Mouse (Mus musculus): ENCODE measurements around the gene Camsap1.

Camsap1 gene

DNA sequence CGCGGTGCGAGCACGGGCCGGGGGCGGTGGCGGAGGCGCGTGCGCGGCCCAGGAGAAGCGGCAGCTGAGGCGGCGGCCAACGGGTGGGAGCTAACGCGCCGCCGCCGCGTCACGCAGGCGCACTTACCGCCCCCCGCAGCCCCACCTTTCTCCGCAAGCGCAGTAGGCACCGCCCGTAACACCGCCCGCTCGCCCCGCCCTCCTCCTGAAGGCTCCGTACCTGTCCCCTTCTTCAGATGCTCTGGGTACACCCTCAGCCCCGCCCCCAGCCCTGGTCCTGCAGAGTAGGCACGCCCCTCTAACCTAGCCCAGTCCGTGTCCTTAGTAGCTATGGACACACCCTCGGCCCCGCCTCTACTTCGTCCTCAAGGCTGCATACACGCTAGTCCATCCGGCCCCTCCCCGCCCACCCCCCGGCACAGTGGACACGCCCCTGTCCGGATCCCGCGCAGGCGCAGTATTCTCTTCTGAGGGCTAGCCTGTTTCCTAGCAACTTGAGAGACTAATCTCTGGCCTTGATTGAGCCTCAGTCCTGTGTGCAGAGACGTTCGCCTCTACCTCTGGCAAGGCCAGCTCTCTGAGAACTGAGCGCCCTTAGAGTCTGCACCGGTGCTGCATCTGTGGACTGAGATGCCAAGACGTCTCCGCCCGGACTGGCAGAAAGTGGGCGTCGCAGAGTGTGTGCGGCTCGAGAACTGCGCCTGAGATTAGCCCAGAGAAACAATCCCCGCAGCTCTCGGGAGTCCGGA lies at the start of gene Camsap1:
Gene Camsap1 (minus strand): TSS at position 124 of the 749 bp plus-strand sequence.
- in situ Hi-C loops (cut with MboI; ENCODE audit: low sequenced_read_pairs): no loop called here

DNA sequence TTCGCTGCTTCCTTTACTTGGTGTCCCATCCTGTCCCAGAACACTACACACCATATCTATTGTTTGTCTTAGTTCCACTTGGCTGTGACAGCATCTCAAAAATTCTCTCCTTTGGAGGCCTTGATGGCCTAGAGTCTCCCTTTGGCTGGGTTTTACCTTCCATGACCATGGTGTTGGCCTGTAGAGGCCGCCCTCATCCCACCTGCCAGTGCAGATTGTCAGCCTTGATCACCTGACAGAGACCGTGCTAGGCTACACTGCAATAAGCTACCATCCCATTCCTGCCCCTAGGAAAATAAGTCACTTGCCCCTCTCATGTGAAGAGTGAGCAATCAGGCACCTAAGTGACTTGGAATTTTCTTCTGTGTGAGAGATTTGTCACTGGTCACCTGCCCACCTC lies 47.2 kb upstream of the Camsap1 start:
- in situ Hi-C loops (cut with MboI; ENCODE audit: low sequenced_read_pairs): no loop called here

DNA sequence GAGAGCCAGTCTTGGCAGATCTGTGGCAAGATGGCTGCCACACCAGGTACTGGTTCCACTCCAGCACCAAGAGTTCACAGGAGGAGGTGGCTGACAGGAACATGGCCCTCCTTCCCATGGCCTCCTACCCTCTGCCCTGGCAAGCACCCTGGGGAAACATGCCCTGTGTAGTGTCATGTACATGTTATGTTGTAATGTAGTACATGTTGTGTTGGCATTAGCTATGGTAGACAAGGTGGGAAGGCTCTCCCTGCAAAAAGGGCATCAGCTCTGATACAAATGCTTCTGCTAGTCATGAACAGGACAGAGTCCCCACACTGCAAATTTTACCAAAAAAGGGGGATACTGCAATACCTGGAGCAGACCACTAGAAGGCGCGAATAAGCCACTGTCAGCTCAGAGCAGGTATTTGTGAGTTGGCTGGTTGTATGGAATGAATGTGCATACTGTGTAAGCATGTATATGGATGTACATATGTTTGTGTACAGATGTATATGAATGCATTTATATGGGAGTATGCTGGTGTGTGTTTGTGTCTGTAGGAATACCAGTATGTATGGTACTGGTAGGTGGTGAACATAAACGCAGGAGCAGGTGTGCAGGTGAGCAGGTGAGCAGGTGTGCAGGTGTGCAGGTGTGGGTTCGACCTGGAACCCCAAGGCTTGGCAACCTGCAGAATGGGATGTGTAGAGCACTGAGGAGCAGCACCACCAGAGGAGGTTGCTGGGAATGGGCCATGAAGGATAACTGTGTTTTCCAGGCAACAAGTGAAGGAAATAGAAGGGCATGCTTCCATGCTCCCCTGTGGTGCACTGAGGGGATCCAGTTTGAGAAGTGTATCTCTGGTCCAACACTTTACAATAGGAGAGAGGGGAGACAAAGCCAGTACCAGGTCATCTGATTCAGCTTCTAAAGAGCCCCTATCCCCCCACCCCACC lies 41.3 kb upstream of the Camsap1 start:
- in situ Hi-C loops (cut with MboI; ENCODE audit: low sequenced_read_pairs): no loop called here

DNA sequence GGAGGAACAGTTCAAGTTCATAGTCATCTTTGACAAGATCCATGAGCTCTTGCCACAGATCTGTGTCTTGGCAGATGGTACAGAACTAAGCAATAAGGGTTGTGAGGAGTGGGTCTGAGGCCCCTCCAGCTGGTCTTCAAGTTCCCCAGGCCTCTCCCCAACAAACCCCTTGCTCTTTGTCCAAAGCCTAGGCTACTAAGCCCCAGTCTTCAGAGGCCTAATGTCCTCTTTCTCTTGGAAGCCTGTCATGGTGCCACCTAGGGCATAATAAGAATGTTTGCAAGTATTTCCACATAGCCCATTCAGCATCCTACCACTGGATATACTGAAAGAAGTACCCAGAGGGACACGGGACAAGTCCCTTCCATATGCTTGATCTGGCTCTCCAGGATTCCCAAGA lies 39.5 kb upstream of the Camsap1 start:
- in situ Hi-C loops (cut with MboI; ENCODE audit: low sequenced_read_pairs): no loop called here

DNA sequence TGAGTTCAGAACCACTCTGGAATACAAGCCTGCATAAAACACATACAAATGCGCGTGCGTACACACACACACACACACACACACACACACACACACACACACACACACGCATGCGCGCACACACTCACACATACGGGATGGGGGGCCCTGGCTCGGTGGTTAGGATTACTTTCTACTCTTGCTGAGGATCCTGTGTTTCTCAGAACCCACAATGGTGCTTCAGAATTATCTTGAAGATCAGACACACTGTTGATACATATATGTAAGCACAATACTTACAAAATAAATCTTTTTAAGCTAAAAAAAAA lies 39.1 kb upstream of the Camsap1 start:
- in situ Hi-C loops (cut with MboI; ENCODE audit: low sequenced_read_pairs): no loop called here

DNA sequence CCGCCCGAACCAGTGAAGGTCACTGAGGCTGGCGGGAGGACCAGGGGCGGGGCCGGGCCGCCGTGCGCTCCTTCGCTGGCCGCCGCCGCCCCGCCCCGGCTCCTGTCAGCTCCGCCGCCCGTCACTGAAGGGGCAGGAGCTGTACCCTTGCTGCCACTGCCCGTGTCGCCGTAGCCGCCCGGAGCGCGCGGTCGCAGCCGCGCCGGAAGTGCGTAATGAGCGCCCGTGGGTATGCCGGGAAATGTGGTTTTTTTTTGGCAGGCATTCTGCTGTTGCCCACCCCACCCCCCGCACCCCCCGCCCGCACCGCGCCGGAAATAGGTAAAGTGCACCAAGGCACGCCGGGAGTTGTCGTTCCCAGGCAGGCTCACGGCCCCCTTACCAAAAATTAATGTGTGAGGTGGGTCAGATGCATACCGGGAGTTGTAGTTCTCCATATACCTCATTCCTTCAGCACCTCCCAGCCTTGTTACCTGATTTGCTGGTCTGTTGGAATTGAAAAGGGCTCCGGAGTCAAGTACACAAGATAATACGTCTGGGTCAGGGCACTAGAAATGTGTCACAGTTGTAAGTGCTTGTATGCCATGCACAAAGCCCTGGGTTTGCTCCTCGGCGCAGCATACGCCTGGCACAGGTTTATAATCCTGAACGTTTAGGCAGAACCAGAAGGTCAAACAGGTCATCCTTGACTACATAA lies 38.6 kb upstream of the Camsap1 start, which contains the start of gene Ubac1:
Gene Ubac1 (minus strand): TSS at position 187 of the 697 bp plus-strand sequence.
- in situ Hi-C loops (cut with MboI; ENCODE audit: low sequenced_read_pairs): no loop called here

DNA sequence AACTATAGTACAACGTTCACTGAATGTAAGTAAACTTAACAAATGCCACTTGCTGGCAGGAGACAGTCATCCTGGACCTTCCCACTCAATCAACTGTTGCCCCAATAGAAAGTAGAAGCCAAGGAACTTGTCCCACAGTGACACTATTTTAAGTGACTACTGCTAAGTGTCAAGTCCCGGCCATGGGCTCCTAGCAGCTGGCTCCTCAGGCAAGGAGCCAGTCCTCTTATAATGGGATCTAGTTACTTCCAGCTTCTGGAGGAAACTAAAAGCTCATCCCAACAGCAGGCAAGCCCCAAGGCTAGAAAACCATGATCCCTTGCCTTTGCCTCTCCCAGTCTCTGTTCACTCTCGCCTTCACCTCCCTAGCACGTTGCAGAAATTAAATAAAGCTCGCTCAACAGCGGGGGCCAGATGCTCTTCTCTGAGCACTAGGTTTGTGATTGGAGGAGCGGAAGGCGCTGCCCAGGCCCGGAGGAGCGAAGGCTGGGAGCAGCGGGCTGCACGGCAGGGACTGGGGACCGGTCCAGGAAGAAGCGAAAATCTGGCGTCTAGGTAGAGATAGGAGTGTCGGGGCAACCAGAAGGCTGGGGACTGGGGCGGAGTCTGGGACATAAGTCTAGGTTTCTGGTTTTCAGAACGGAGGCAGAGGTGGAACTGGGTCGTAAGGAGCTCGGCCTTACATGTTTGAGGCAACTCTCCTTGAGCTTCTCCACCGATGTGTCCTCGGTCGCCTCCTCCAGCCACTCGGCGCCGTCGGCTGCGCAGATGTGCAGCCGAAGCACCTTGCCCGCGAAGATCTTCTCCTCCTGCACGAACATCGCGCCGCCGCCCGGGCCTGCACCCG lies 37.9 kb upstream of the Camsap1 start:
- in situ Hi-C loops (cut with MboI; ENCODE audit: low sequenced_read_pairs): no loop called here

DNA sequence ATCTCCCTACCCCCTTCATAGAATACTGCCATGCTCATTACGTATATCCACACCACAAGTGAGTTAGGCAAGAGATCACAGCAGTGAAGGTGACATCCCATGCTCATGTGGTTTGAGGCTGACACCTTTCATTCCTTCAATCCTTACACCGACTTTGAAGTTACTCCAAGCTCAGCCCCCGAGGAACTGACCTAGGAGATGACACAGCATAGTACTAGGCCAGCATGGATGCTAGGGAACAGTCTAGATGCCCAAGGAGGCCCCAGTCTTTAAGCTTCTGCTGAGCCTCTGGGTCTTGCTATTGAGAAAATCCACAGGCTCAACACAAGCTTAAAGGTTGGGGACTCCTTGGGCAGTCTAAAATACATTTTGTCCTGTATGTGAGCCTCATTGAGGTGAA lies 36.8 kb upstream of the Camsap1 start:
- in situ Hi-C loops (cut with MboI; ENCODE audit: low sequenced_read_pairs): no loop called here

DNA sequence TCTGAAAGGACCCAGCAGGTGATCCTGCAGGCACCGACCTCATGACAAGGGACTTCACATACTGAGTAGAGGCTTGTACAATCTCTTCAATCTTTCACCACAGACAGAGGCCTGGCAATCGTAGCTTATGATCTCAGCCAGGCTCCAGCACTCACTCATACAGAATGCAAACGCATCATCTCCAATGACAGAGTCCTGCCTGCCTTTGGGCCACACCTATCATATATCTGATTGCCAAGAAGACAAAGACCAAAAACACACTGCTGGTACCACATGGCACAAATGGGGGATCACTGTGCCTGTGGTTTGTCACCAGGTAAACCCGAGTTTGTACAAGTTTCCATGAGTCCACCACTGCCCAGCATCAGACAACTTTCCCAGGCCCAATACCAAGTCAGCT lies 34.2 kb upstream of the Camsap1 start:
- in situ Hi-C loops (cut with MboI; ENCODE audit: low sequenced_read_pairs): no loop called here

DNA sequence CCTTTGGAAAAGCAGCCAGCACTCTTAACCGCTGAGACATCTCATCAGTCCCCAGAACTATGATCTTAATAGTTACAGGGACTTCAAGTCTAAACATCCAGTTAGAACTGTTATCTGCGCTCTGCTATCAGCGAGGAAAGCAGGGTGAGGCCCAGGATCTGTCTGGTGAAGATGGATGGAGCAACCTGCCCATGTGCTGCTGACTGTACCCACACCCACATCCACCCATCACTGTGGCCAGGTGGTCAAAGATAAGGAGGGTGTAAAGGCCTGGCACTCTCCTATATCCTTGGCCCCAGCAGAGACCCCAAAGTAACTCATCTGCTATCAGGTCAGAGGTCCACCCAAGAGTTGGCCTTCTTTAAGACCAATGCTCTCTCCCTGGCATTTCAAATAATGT lies 30.6 kb upstream of the Camsap1 start:
- in situ Hi-C loops (cut with MboI; ENCODE audit: low sequenced_read_pairs): no loop called here

DNA sequence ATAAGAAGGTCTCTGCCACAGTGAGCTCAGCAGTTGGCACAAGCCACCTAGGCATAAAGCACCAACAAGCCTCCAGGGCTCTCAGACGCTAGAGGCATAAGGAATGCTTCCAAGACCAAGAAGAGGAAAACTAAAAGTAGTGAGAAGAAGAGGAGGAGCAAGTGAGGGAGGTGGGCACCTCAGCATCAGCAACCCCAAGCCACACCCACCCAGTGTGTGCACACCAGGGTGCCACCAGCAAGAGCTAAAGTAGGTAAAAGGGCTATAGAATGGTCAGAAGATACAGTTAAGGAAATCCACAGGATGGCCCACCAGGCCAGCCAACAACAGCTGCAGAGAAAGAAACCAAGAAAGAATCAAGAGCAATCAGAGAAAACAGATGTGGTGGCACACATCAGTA lies 28.3 kb upstream of the Camsap1 start:
- in situ Hi-C loops (cut with MboI; ENCODE audit: low sequenced_read_pairs): no loop called here

DNA sequence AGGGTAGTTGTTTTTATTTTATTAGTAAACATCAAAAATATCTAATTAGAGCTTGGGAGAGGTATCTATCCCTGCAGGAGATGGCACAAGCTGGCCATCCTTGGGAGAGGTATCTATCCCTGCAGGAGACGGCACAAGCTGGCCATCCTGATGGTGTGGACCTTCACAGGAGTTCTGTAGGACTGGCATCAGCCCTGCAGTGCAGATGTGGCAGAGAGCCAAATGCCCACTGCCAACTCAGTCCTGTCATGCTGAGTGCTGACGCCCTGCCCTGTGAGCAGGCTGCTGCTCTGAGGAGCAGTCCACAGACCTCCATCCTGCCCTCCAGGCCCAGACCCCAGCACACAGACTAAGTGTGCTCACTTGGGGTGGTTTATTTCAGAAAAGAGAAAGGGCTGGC lies 18.9 kb upstream of the Camsap1 start:
- in situ Hi-C loops (cut with MboI; ENCODE audit: low sequenced_read_pairs): no loop called here

DNA sequence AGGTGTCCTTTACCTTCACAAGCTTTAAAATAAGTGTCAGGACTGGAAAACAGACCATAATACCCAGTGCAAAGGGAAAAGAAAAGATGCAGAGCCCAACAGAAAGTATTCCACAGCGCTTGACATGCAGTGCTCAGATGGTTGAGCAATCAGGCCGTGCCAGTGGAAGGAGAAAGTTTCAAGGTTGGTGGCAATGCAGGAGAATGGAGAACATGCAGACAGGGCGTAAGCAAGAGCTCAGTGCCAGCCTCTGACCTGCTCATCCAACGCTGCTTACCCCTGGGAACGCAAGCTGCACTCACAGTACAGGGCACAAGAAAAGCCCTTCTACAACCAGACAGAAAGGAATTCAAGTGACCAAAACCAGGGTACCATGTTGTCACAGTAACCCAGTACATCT lies 18.1 kb upstream of the Camsap1 start:
- in situ Hi-C loops (cut with MboI; ENCODE audit: low sequenced_read_pairs): no loop called here

DNA sequence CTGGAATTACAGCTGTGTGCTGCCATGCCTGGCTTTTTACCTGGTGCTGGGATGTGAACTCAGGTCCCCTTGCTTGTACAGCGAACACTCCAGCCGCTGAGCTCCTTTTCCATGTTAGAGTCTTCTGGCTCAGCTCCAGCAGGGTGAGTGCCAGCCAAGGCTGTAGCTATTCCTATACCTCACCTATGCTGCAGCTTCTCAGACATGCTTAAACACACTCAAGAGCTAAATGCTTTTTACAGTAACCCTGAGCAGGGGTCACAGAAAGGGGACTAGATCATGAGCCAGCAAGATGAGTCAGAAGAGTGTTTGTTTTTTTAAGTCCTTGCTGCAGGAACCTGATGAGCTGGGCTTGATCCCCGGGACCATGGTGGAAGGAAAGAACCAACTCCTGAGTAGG lies 14.6 kb upstream of the Camsap1 start:
- in situ Hi-C loops (cut with MboI; ENCODE audit: low sequenced_read_pairs): no loop called here

DNA sequence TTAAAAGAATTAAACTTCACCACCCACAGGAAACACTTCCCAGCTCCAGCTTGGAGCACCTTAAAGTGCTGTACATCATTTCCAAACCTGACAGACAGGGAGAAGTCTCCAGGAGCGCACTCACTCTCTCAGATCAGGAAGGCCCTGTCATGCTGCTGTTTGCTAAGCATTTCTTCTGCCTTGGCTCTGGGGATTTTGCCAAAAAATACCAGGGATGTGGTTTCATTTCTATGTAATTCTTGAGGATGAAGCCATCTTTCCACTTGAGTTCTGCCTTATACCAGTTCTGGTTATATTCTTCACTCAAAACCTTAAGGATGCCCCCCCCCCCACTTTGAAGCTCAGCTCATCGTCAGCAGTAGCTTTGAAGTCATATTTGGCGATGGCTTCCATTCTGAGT lies 11.7 kb upstream of the Camsap1 start:
- in situ Hi-C loops (cut with MboI; ENCODE audit: low sequenced_read_pairs): no loop called here

DNA sequence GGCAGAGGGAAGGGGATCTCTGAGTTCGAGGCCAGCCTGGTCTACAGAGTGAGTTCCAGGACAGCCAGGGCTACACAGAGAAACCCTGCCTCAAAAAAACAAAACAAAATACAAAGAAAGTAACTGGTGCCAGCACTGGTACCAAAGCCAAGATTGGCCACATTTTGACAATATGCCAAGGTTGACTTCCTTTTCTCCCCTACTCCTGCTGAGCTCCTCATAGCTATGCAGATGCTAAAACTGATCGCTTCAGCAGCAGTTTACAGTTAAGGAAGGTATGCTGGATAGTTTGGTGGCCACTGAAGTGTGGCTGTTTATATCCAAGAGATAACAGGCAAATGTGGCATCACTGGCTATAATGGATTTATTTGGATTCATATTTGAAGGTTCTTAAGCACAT lies 9.2 kb upstream of the Camsap1 start:
- in situ Hi-C loops (cut with MboI; ENCODE audit: low sequenced_read_pairs): no loop called here

DNA sequence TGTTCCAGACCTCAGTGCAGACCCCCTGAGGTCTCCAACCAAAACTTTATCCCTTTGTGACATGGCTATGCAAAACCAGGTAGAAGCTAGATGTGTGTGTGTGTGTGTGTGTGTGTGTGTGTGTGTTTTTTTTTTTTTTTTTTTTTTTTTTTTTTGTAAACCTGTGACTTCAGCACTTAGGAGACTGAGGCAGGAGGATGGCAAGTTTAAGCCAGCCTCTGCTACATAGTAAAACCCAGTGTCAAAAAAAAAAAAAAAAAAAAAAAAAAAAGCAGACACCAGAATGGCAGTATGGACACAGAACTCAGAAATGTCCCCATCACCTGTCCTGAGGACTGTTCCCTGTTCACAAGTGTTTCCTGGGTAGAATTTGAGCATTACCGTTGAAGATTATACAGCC lies 6.6 kb upstream of the Camsap1 start:
- in situ Hi-C loops (cut with MboI; ENCODE audit: low sequenced_read_pairs): no loop called here

DNA sequence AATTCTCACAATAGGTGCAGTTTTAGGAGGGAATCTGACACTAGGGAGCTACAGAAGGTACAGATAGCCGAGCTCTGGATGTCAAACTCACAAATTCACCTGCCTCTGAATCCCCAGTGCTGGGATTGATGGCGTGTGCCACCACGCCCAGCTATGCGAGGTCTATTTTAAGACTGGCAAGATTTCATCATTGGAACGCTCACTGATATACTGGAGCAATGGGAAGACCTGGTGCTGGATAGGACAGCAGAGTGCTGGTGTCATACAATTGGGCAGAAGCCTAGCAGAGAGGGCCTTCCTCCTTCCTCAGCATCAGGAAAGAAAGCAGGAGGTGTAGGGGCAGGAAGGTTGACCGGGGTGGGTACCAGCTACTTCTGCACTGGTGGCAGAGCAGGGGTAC lies 4.7 kb upstream of the Camsap1 start:
- in situ Hi-C loops (cut with MboI; ENCODE audit: low sequenced_read_pairs): no loop called here

DNA sequence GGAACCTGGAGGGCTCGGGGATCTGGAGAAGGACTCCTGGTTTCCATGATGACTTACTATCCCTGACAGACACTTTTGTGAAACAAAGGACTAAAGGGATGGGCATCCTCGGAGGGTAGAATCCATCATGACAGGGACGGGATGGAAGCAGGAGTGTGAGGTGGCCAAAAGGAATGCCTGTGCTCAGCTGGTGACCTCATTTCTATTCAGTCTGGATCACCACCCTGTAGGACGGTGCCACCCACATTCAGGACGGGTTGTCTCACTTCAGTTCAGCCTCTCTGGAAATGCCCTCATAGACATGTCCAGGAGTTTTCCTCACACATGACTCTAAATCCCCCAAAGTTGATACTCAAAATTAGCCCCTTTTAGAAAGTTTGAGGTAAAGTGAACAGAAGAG lies 3.5 kb upstream of the Camsap1 start:
- in situ Hi-C loops (cut with MboI; ENCODE audit: low sequenced_read_pairs): no loop called here

DNA sequence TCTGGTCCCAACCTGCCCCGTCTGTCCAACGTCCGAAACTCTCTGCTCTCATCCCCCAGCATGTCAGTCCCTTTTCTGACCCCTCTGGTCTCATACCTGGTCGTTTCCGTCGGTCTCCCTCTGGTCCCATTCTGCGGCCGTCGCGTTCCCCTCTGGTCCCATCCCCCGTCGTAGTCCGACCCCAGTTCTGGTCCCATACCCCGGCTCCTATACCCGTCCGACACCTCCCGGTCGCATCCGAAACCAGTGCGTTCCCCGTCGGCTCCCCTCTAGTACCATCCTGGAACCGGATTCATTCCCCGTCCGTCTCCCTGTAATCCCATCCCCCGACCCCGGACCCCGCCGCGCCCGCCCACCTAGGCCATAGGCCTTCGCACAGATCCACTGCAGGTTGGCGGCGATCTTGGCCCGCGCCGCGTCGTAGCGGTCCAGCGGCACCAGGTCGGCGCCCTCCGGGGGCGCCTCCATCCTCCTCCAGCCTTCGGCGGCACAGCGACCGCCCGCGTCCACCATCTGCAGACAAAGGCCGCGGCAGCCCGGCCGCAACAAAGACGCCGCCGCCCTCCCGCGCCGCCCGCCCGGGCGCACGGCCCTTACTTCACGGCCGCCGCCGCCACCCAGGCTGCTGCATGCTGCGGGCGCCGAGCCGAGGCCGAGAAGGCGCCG lies 523 bp downstream of the Camsap1 start:
- in situ Hi-C loops (cut with MboI; ENCODE audit: low sequenced_read_pairs): no loop called here
